Mouse (Mus musculus) lung, postnatal 0 days (tissue): ENCODE data around the gene Bmp8a. TPM values are rescaled to one million over a fixed set of nuclear protein-coding genes. Genes with fewer than 3 reads are reported as not detected.
"Not testable (repeated sequence)": the region's sequence is repeated elsewhere in the genome, so short reads cannot be mapped to it uniquely, and the experiment has no call there.

Experiments used
- ATAC-seq: fragments of 200-750 bp; cut with Nextera tagmentation; 2 replicates; pipeline ENCODE4 v1.8.0; 2017; ENCODE audit warnings: moderate library complexity
- DNase-seq: peaks from one replicate; pipeline ENCODE4 v3.0.0-alpha.2; 2016; ENCODE audit warnings: low spot score
- H3K27ac ChIP-seq: fragments of 300-500 bp; sonication (generic); 2 replicates; pipeline ENCODE4 v1.5.1; 2014; ENCODE audit warnings: antibody characterized with exemption, mild to moderate bottlenecking, low read length, mixed read lengths
- H3K27me3 ChIP-seq: fragments of 300-500 bp; sonication (generic); replicated peaks from 2 replicates; pipeline ENCODE4 v1.6.1; 2014; ENCODE audit warnings: low read length, mixed read lengths; ENCODE audit not compliant: insufficient read depth
- H3K36me3 ChIP-seq: fragments of 300-500 bp; sonication (generic); 2 replicates; pipeline ENCODE4 v1.6.1; 2014; ENCODE audit warnings: low read length, mixed read lengths; ENCODE audit not compliant: insufficient read depth
- H3K4me1 ChIP-seq: fragments of 300-500 bp; sonication (generic); 2 replicates; pipeline ENCODE4 v1.6.1; 2014; ENCODE audit warnings: antibody characterized with exemption, low read depth, low read length, mixed read lengths; ENCODE audit not compliant: insufficient read depth
- H3K4me2 ChIP-seq: fragments of 300-500 bp; sonication (generic); replicated peaks from 2 replicates; pipeline ENCODE4 v1.6.1; 2014; ENCODE audit warnings: low read depth, mild to moderate bottlenecking, low read length, moderate library complexity, mixed read lengths
- H3K4me3 ChIP-seq: fragments of 300-500 bp; sonication (generic); 2 replicates; pipeline ENCODE4 v1.5.1; 2014; ENCODE audit warnings: low read depth, low read length
- H3K9ac ChIP-seq: fragments of 300-500 bp; sonication (generic); replicated peaks from 2 replicates; pipeline ENCODE4 v1.6.1; 2014; ENCODE audit warnings: low read depth, mild to moderate bottlenecking
- H3K9me3 ChIP-seq: fragments of 300-500 bp; sonication (generic); 2 replicates; pipeline ENCODE4 v1.6.1; 2016; ENCODE audit warnings: low read length, mixed read lengths
- CTCF ChIP-seq: IDR thresholded peaks from 2 replicates; pipeline ENCODE4 v1.5.1; 2016; ENCODE audit warnings: antibody characterized with exemption, mild to moderate bottlenecking
- EP300 ChIP-seq: IDR thresholded peaks from 2 replicates; pipeline ENCODE4 v1.6.1; 2016; ENCODE audit warnings: antibody characterized with exemption, mild to moderate bottlenecking, control low read depth
- WGBS: fragments of 180-500 bp; shearing (Covaris S2); extraction: QIAGEN DNeasy Blood & Tissue Kit; methylation state at CpG from one replicate; pipeline ENCODE4 v1.1.7; 2014; 5-methylcytosine and 5-hydroxymethylcytosine counted together
- polyA plus RNA-seq: library from polyadenylated mRNA; unstranded; fragments of >200 nt; fragmentation: Nextera tagmentation; extraction: Ambion mirVana; gene quantifications from 2 replicates; pipeline ENCODE4 v1.2.1, GENCODE M21; 2015

Bmp8a gene
- polyA plus RNA-seq, 1 experiment from 2014 or later = 0.44 TPM

GRCm38 (mm10) chr4:123353271-123353877, 10.3 kb upstream of the Bmp8a start:
- WGBS = 79% methylated on average over 10 of the region's 10 CpGs
- Histone ChIP-seq H3K9ac (no peak overlapping the region), H3K4me1 (no peaks in the 10 kb centered on the region), H3K36me3 (peaks cover 57% of the 10 kb centered on the region), H3K27me3 (no peaks in the 10 kb centered on the region), H3K4me3 (no peak overlapping the region), H3K9me3 (no peaks in the 10 kb centered on the region), H3K4me2 (no peak overlapping the region), H3K27ac (no peak overlapping the region)
- ATAC-seq (no peak), DNase-seq (no peak)
- TF ChIP-seq EP300 (no peak), CTCF (no peak)

DNA sequence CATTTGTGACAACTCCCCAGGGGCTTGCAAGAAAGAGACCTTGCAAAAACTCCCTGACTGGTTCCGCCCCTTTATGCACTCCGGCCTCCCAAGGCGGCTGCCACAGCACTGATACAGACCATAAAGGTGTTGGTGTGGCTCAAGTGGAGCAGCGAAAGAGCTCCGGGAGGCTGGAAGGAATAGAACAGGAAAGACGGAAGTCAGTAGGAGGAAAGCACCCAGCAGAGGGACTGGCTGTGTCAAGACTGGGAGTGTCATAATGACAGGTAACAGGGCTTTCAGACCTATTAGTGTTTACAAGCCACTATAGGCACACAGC, 378 bp upstream of the Bmp8a start:
- H3K9ac ChIP-seq = no peak overlapping the region
- DNase-seq = peak; percentile 50
- peaks cover 5% of the 10 kb centered on the region; the same call in 1 of the 2 replicates for H3K4me1 ChIP-seq
- peak overlapping the region; percentile 87 for H3K4me2 ChIP-seq
- TF ChIP-seq EP300 (no peak), CTCF (no peak)
- peak; percentile 23 for ATAC-seq
- H3K27me3 ChIP-seq = peaks cover 9% of the 10 kb centered on the region
- H3K36me3 ChIP-seq = peaks cover 5% of the 10 kb centered on the region; the same call in 1 of the 2 replicates
- no peak overlapping the region for H3K27ac ChIP-seq
- no peaks in the 10 kb centered on the region for H3K9me3 ChIP-seq
- peak overlapping the region; percentile 43 for H3K4me3 ChIP-seq
- WGBS = 4% methylated on average over 6 of the region's 6 CpGs

DNA sequence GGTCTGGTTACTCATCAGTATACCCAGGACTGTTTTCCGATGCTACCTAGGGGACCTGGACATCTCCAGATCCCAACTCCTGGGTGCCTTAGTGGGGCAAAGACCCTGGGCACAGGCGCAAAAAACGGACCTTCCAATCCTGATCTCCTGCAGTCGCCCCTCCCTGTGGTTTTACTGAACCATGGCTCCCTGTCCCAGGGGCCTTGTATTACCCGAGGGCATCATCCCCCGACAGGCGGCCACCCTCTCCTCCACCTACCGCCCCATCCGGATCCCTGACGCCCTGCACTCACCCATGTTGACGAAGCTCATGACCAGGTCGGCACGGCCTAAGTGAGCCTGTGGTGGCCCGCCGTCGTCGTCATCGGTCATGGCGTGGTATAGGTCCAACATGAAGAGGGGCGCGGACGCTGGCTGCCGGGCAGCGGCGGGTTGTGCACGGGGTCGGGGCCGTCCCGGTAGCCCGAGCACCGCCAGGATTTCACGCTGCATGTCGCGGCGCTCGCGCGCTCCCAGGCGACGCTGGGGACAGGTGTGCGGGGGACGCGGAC, 886 bp downstream of the Bmp8a start:
- TF ChIP-seq CTCF = no peak
- TF ChIP-seq EP300 = no peak
- H3K9ac ChIP-seq = no peak overlapping the region
- H3K27me3 ChIP-seq = peaks cover 9% of the 10 kb centered on the region
- peak overlapping the region; percentile 87 for H3K4me2 ChIP-seq
- peak overlapping the region; percentile 43 for H3K4me3 ChIP-seq
- no peak overlapping the region for H3K27ac ChIP-seq
- no peaks in the 10 kb centered on the region for H3K36me3 ChIP-seq
- H3K9me3 ChIP-seq = no peaks in the 10 kb centered on the region
- H3K4me1 ChIP-seq = peaks cover 5% of the 10 kb centered on the region; the same call in 1 of the 2 replicates
- DNase-seq = peak; percentile 7
- peak; percentile 4; the same call in 1 of the 2 replicates for ATAC-seq
- 2% methylated on average over 42 of the region's 43 CpGs for WGBS

DNA sequence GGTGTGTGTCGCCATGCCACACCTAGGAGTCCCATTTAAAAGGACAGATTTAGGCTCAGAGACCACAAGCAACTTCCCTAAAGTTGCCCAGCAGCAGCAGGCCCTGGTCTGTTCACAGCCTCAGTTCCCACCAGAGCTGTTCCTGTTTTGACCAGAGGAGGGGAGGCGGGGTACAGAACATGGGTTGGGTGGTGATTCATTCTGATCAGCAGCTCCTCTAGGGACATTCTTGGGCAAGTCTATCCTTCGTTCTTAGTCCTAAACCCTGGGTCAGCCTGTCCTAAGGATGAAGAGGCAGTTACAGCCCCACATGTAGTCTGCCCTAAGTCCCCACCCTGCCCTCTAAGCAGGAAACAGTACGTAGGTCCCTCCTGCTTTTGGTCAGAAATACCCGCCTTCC, 2.8 kb downstream of the Bmp8a start:
- Histone ChIP-seq H3K9ac (no peak overlapping the region), H3K27me3 (peaks cover 9% of the 10 kb centered on the region), H3K27ac (no peak overlapping the region), H3K4me2 (no peak overlapping the region), H3K9me3 (no peaks in the 10 kb centered on the region), H3K4me3 (no peak overlapping the region), H3K4me1 (peaks cover 5% of the 10 kb centered on the region; the same call in 1 of the 2 replicates), H3K36me3 (no peaks in the 10 kb centered on the region)
- 73% methylated on average over 5 of the region's 5 CpGs for whole genome bisulfite sequencing
- DNase-seq (peak; percentile 4), ATAC-seq (no peak)
- no peak for TF ChIP-seq EP300
- TF ChIP-seq CTCF = no peak

- no peaks in the 10 kb centered on the region for H3K9me3 ChIP-seq
- H3K27ac ChIP-seq = no peak overlapping the region
- no peak overlapping the region for H3K9ac ChIP-seq
- no peaks in the 10 kb centered on the region for H3K36me3 ChIP-seq
- DNase-seq (no peak), ATAC-seq (no peak)
- WGBS = 53% methylated on average over 4 of the region's 4 CpGs
- no peak overlapping the region for H3K4me2 ChIP-seq
- peaks cover 5% of the 10 kb centered on the region; the same call in 1 of the 2 replicates for H3K4me1 ChIP-seq
- H3K27me3 ChIP-seq = peaks cover 8% of the 10 kb centered on the region
- TF ChIP-seq EP300 (no peak), CTCF (no peak)
- H3K4me3 ChIP-seq = no peak overlapping the region
Observed at GRCm38 (mm10) chr4:123337693-123338092, 5.4 kb downstream of the Bmp8a start.

- Histone ChIP-seq H3K27ac (no peak overlapping the region), H3K36me3 (no peaks in the 10 kb centered on the region), H3K4me1 (no peaks in the 10 kb centered on the region), H3K27me3 (no peaks in the 10 kb centered on the region), H3K4me2 (no peak overlapping the region), H3K9me3 (no peaks in the 10 kb centered on the region), H3K9ac (no peak overlapping the region), H3K4me3 (no peak overlapping the region)
- ATAC-seq = no peak
- TF ChIP-seq CTCF = peak; percentile 5; the same call in 1 of the 2 replicates
- no peak for TF ChIP-seq EP300
- no peak for DNase-seq
- WGBS = 57% methylated on average over 14 of the region's 14 CpGs
Observed at GRCm38 (mm10) chr4:123335796-123336585, 7.1 kb downstream of the Bmp8a start.

GRCm38 (mm10) chr4:123335244-123335643, 7.8 kb downstream of the Bmp8a start:
- not testable (repeated sequence) for H3K9ac ChIP-seq, H3K9me3 ChIP-seq, H3K4me2 ChIP-seq, H3K27ac ChIP-seq, DNase-seq, H3K36me3 ChIP-seq, ATAC-seq, H3K4me1 ChIP-seq, H3K4me3 ChIP-seq, H3K27me3 ChIP-seq
- WGBS = 71% methylated on average over 10 of the region's 10 CpGs
